Mouse (Mus musculus): Measurements from ENCODE around the gene Mycl.

- no peak for TF ChIP-seq CTCF (IDR thresholded peaks at IDR 0.05; ENCODE audit: low read depth)
- TF ChIP-seq EP300 (IDR thresholded peaks at IDR 0.05; ENCODE audit: low read depth), result no peak
Observed at GRCm38 (mm10) chr4:122961589-122961988, 33.9 kb upstream of the Mycl start.

Data from heart, postnatal 0 days (tissue).